Comparison of ENCODE assay signal across 11 mouse cellular contexts in genomic region chr4:120223805-120224204, GRCm38 (mm10).
A peak's percentile ranks its signal among the peaks of the same experiment; 100 is the strongest.
DNase-seq lines count a peak whose midpoint lies in the region; ATAC-seq and TF ChIP-seq lines count a peak whose summit lies in the region.
"Had no signal": no experiment of that assay in that cellular context is flagged by ENCODE, and none has a peak within 500 bp of the region (broad histone marks: within the 10 kb centered on the region; RNA-seq: fewer than 3 reads in every experiment).

No protein-coding gene starts in this region.

- H3K9ac ChIP-seq in kidney, embryonic 16.5 days (replicated peaks; ENCODE audit: low read length), result no peak overlapping the region
- H3K9ac ChIP-seq: liver, embryonic 14.5 days; neural tube, embryonic 12.5 days; stomach, embryonic 15.5 days had no signal

- no peaks in the 10 kb centered on the region for H3K9me3 ChIP-seq in kidney, embryonic 16.5 days (ENCODE audit: low read length)
- H3K9me3 ChIP-seq: neural tube, embryonic 12.5 days; stomach, embryonic 15.5 days had no signal

- H3K36me3 ChIP-seq in kidney, adult 2 months (ENCODE audit: control insufficient read depth, insufficient read depth, low read length), result no peaks in the 10 kb centered on the region
- no peaks in the 10 kb centered on the region for H3K36me3 ChIP-seq in kidney, embryonic 16.5 days (ENCODE audit: insufficient read depth, low read length)
- H3K36me3 ChIP-seq: neural tube, embryonic 12.5 days; stomach, embryonic 15.5 days had no signal

- no peak for ATAC-seq in kidney, embryonic 16.5 days (ENCODE audit: low FRiP score, low TSS enrichment)
- ATAC-seq in megakaryocyte-erythroid progenitor cell, adult 5-6 weeks (replicated peaks; ENCODE audit: low FRiP score, low TSS enrichment, poor library complexity, severe bottlenecking), result peak; percentile 59

- no peak overlapping the region for H3K4me3 ChIP-seq in kidney, adult 2 months (ENCODE audit: insufficient read depth, low read depth, low read length)
- no peak overlapping the region for H3K4me3 ChIP-seq in kidney, embryonic 16.5 days (ENCODE audit: low read length)
- H3K4me3 ChIP-seq: neural tube, embryonic 12.5 days; stomach, embryonic 15.5 days had no signal

- no peak for TF ChIP-seq CTCF in kidney, adult 2 months (conservative IDR thresholded peaks at IDR 0.05; ENCODE audit: insufficient read depth, insufficient read length, low read depth, low read length)

- no peaks in the 10 kb centered on the region for H3K4me1 ChIP-seq in kidney, adult 2 months (ENCODE audit: control insufficient read depth, insufficient read depth, low read length)
- H3K4me1 ChIP-seq in kidney, embryonic 16.5 days (ENCODE audit: insufficient read depth, low read length), result no peaks in the 10 kb centered on the region
- H3K4me1 ChIP-seq: neural tube, embryonic 12.5 days had no signal

- H3K27ac ChIP-seq in kidney, adult 2 months (ENCODE audit: insufficient read depth, low read depth, low read length), result no peak overlapping the region
- no peak overlapping the region for H3K27ac ChIP-seq in kidney, embryonic 16.5 days (ENCODE audit: low read length)
- H3K27ac ChIP-seq: liver, embryonic 14.5 days; neural tube, embryonic 12.5 days; stomach, embryonic 15.5 days had no signal

- no peak for TF ChIP-seq POLR2A in kidney, adult 2 months (IDR thresholded peaks at IDR 0.05; ENCODE audit: low read depth, low read length)

- 73% methylated on average over 6 of the region's 6 CpGs for WGBS in kidney, adult 2 months
- 75% methylated on average over 6 of the region's 6 CpGs for WGBS in kidney, embryonic 16.5 days

- H3K27me3 ChIP-seq in kidney, adult 2 months (replicated peaks; ENCODE audit: control insufficient read depth, insufficient read depth, low read length), result no peaks in the 10 kb centered on the region
- no peaks in the 10 kb centered on the region for H3K27me3 ChIP-seq in kidney, embryonic 16.5 days (ENCODE audit: insufficient read depth, low read length)
- H3K27me3 ChIP-seq: stomach, embryonic 15.5 days had no signal

- intact Hi-C loops in heart, postnatal 25 days (cut with DNase I), result loop anchor here (2.0 kb wide), 2 partner anchors 97 to 145 kb away; no protein-coding TSS in a partner anchor

- H3K4me2 ChIP-seq in kidney, embryonic 16.5 days (replicated peaks; ENCODE audit: low read depth, low read length), result no peak overlapping the region
- H3K4me2 ChIP-seq: neural tube, embryonic 12.5 days; stomach, embryonic 15.5 days had no signal

- DNase-seq in kidney, adult 2 months, result peak; percentile 32
- DNase-seq in cerebellum, postnatal 14 days, result peak; percentile 70 to 79
- DNase-seq in heart, postnatal 25 days (ENCODE audit: low spot score), result peak; percentile 17
- DNase-seq in liver, result no peak
- DNase-seq in layer of hippocampus, postnatal 25 days (ENCODE audit: extremely low spot score in 1 of 2, low spot score in 1 of 2), result no peak
- DNase-seq: kidney, adult 9 months had no signal

Comparison
In these comparisons a context has a peak if more than half of its experiments do, and no peak if none do; other contexts are left out.
1. DNase-seq: peak in kidney, adult 2 months (single experiment), cerebellum, postnatal 14 days (2 of 2) and heart, postnatal 25 days (single experiment); none in liver (single experiment) and layer of hippocampus, postnatal 25 days (0 of 2).